Mouse (Mus musculus): ENCODE measurements around the gene Elfn1. TPM values are rescaled to one million over a fixed set of nuclear protein-coding genes. Genes with fewer than 3 reads are reported as not detected.

The Elfn1 gene
- polyA plus RNA-seq, 1 experiment from 2014 or later = 1.3 TPM

- no peaks in the 10 kb centered on the region for H3K36me3 ChIP-seq
- no peaks in the 10 kb centered on the region for H3K9me3 ChIP-seq
- H3K27ac ChIP-seq = no peak overlapping the region
- H3K4me2 ChIP-seq = no peak overlapping the region
- H3K9ac ChIP-seq = no peak overlapping the region
- no peak for ATAC-seq (ENCODE audit: low FRiP score)
- H3K4me1 ChIP-seq (replicated peaks) = peaks cover 18% of the 10 kb centered on the region
- H3K4me3 ChIP-seq = no peak overlapping the region
- H3K27me3 ChIP-seq = no peaks in the 10 kb centered on the region
- 72% methylated on average over 5 of the region's 5 CpGs for WGBS
Measured at GRCm38 (mm10) chr5:140013652-140014051, 105.9 kb downstream of the Elfn1 start.

- no peak overlapping the region for H3K27ac ChIP-seq
- no peak overlapping the region for H3K9ac ChIP-seq
- no peaks in the 10 kb centered on the region for H3K27me3 ChIP-seq
- 97% methylated on average over 1 of the region's 1 CpGs for WGBS
- H3K4me2 ChIP-seq = no peak overlapping the region
- H3K4me1 ChIP-seq (replicated peaks) = peaks cover 28% of the 10 kb centered on the region
- H3K36me3 ChIP-seq = no peaks in the 10 kb centered on the region
- H3K4me3 ChIP-seq = no peak overlapping the region
- no peaks in the 10 kb centered on the region for H3K9me3 ChIP-seq
- no peak for ATAC-seq (ENCODE audit: low FRiP score)
Measured at GRCm38 (mm10) chr5:140016896-140017295, 109.2 kb downstream of the Elfn1 start.

- Histone ChIP-seq H3K9me3 (no peaks in the 10 kb centered on the region), H3K4me3 (no peak overlapping the region), H3K27ac (no peak overlapping the region), H3K27me3 (no peaks in the 10 kb centered on the region), H3K9ac (no peak overlapping the region), H3K36me3 (no peaks in the 10 kb centered on the region), H3K4me2 (no peak overlapping the region), H3K4me1 (replicated peaks) (peaks cover 38% of the 10 kb centered on the region)
- 81% methylated on average over 7 of the region's 7 CpGs for WGBS
- no peak for ATAC-seq (ENCODE audit: low FRiP score)
Measured at GRCm38 (mm10) chr5:140018780-140019179, 111.0 kb downstream of the Elfn1 start.

- no peak overlapping the region for H3K27ac ChIP-seq
- no peaks in the 10 kb centered on the region for H3K36me3 ChIP-seq
- ATAC-seq (ENCODE audit: low FRiP score) = no peak
- H3K4me1 ChIP-seq (replicated peaks) = peaks cover 41% of the 10 kb centered on the region
- H3K27me3 ChIP-seq = no peaks in the 10 kb centered on the region
- H3K4me3 ChIP-seq = no peak overlapping the region
- no peak overlapping the region for H3K9ac ChIP-seq
- no peak overlapping the region for H3K4me2 ChIP-seq
- H3K9me3 ChIP-seq = no peaks in the 10 kb centered on the region
- 79% methylated on average over 1 of the region's 1 CpGs for WGBS
Measured at GRCm38 (mm10) chr5:140019616-140020015, 111.9 kb downstream of the Elfn1 start.

- H3K4me1 ChIP-seq (replicated peaks) = peaks cover 49% of the 10 kb centered on the region
- no peak overlapping the region for H3K4me2 ChIP-seq
- no peak overlapping the region for H3K27ac ChIP-seq
- H3K4me3 ChIP-seq = no peak overlapping the region
- H3K27me3 ChIP-seq = no peaks in the 10 kb centered on the region
- H3K9ac ChIP-seq = no peak overlapping the region; the same call in 1 of the 2 replicates
- no peak for ATAC-seq (ENCODE audit: low FRiP score)
- WGBS = 59% methylated on average over 10 of the region's 10 CpGs
- H3K9me3 ChIP-seq = no peaks in the 10 kb centered on the region
- H3K36me3 ChIP-seq = no peaks in the 10 kb centered on the region
Measured at GRCm38 (mm10) chr5:140021755-140022154, 114.0 kb downstream of the Elfn1 start.

- WGBS = 70% methylated on average over 6 of the region's 6 CpGs
- Histone ChIP-seq H3K27me3 (no peaks in the 10 kb centered on the region), H3K9ac (no peak overlapping the region), H3K36me3 (no peaks in the 10 kb centered on the region), H3K4me1 (replicated peaks) (peaks cover 47% of the 10 kb centered on the region), H3K9me3 (no peaks in the 10 kb centered on the region), H3K27ac (no peak overlapping the region), H3K4me2 (no peak overlapping the region), H3K4me3 (no peak overlapping the region)
- ATAC-seq (ENCODE audit: low FRiP score) = no peak
Measured at GRCm38 (mm10) chr5:140022861-140023260, 115.1 kb downstream of the Elfn1 start.

GRCm38 (mm10) chr5:140023941-140024500 lies 116.3 kb downstream of the Elfn1 start:
- H3K36me3 ChIP-seq = no peaks in the 10 kb centered on the region
- H3K9ac ChIP-seq = no peak overlapping the region
- no peak overlapping the region for H3K4me3 ChIP-seq
- no peaks in the 10 kb centered on the region for H3K9me3 ChIP-seq
- no peaks in the 10 kb centered on the region for H3K27me3 ChIP-seq
- peak overlapping the region; percentile 30 for H3K27ac ChIP-seq
- peaks cover 49% of the 10 kb centered on the region for H3K4me1 ChIP-seq (replicated peaks)
- H3K4me2 ChIP-seq = no peak overlapping the region
- ATAC-seq (ENCODE audit: low FRiP score) = peak; percentile 73
- 18% methylated on average over 3 of the region's 3 CpGs for WGBS

Other genes starting within 250 kb of the Elfn1 start
- 8.1 TPM in 2 replicates for gene Micall2, start 171.6 kb upstream of the Elfn1 start, polyA plus RNA-seq (2015; fragmentation: Nextera tagmentation; extraction: Ambion mirVana)
- gene Ints1, start 132.3 kb upstream of the Elfn1 start, polyA plus RNA-seq (2015; fragmentation: Nextera tagmentation; extraction: Ambion mirVana) = 24.7 and 27.3 TPM in 2 replicates
- 13.2 and 13.4 TPM in 2 replicates for gene Mafk, start 116.4 kb upstream of the Elfn1 start, polyA plus RNA-seq (2015; fragmentation: Nextera tagmentation; extraction: Ambion mirVana)
- gene Tmem184a, start 88.0 kb upstream of the Elfn1 start, polyA plus RNA-seq (2015; fragmentation: Nextera tagmentation; extraction: Ambion mirVana) = 0.05 and 0.12 TPM in 2 replicates
- gene Gm26938, start 81.5 kb upstream of the Elfn1 start, polyA plus RNA-seq (2015; fragmentation: Nextera tagmentation; extraction: Ambion mirVana) = not detected in 2 replicates
- 73.5 and 78.7 TPM in 2 replicates for gene Psmg3, start 81.1 kb upstream of the Elfn1 start, polyA plus RNA-seq (2015; fragmentation: Nextera tagmentation; extraction: Ambion mirVana)

All from hindbrain, embryonic 13.5 days (tissue).